Mouse (Mus musculus) heart, embryonic 15.5 days (tissue): ENCODE data around the gene Lsm7. TPM values are rescaled to one million over a fixed set of nuclear protein-coding genes. Genes with fewer than 3 reads are reported as not detected.
A peak's percentile ranks its signal among the peaks of the same experiment; 100 is the strongest.

ENCODE experiments used
- ATAC-seq: fragments of 200-750 bp; cut with Nextera tagmentation; replicated peaks from 2 replicates; pipeline ENCODE4 v1.8.0; 2017; ENCODE audit warnings: low read depth, moderate TSS enrichment; ENCODE audit not compliant: insufficient number of reproducible peaks, insufficient read depth, low FRiP score
- H3K27ac ChIP-seq: fragments of 300-500 bp; sonication (generic); 2 replicates; pipeline ENCODE4 v1.5.1; 2015; ENCODE audit warnings: mild to moderate bottlenecking, inconsistent platforms
- H3K27me3 ChIP-seq: fragments of 300-500 bp; sonication (generic); 2 replicates; pipeline ENCODE4 v1.6.1; 2015; ENCODE audit warnings: inconsistent platforms
- H3K36me3 ChIP-seq: fragments of 300-500 bp; sonication (generic); 2 replicates; pipeline ENCODE4 v1.6.1; 2015; ENCODE audit warnings: mild to moderate bottlenecking, inconsistent platforms
- H3K4me1 ChIP-seq: fragments of 300-500 bp; sonication (generic); replicated peaks from 2 replicates; pipeline ENCODE4 v1.6.1; 2015; ENCODE audit warnings: inconsistent platforms
- H3K4me2 ChIP-seq: fragments of 300-500 bp; sonication (generic); 2 replicates; pipeline ENCODE4 v1.6.1; 2015; ENCODE audit warnings: inconsistent platforms, mild to moderate bottlenecking, moderate library complexity
- H3K4me3 ChIP-seq: fragments of 300-500 bp; sonication (generic); 2 replicates; pipeline ENCODE4 v1.5.1; 2015; ENCODE audit warnings: mild to moderate bottlenecking, inconsistent platforms
- H3K9ac ChIP-seq: fragments of 300-500 bp; sonication (generic); 2 replicates; pipeline ENCODE4 v1.6.1; 2015; ENCODE audit warnings: mild to moderate bottlenecking, inconsistent platforms
- H3K9me3 ChIP-seq: fragments of 300-500 bp; sonication (generic); replicated peaks from 2 replicates; pipeline ENCODE4 v1.6.1; 2016; ENCODE audit warnings: inconsistent platforms
- WGBS: fragments of 180-500 bp; shearing (Covaris S2); methylation state at CpG from one replicate; pipeline ENCODE4 v1.1.7; 2015; ENCODE audit warnings: mixed read lengths; 5-methylcytosine and 5-hydroxymethylcytosine counted together
- polyA plus RNA-seq: library from polyadenylated mRNA; unstranded; fragments of >200 nt; fragmentation: Nextera tagmentation; extraction: Ambion mirVana; gene quantifications from 2 replicates; pipeline ENCODE4 v1.2.1, GENCODE M21; 2015

Lsm7 gene
- polyA plus RNA-seq: 153 and 154 TPM in 2 replicates

GRCm38 (mm10) chr10:80854913-80855748 is at the start of gene Lsm7, which contains the start of gene Sppl2b:
Lsm7 (minus strand) TSS chr10:80855209.
Sppl2b (plus strand) TSS chr10:80855275.
- H3K27me3 ChIP-seq: no peaks in the 10 kb centered on the region
- peak; percentile 85 for ATAC-seq
- peak within 1 kb of the TSS; percentile 76 for H3K4me3 ChIP-seq
- peaks cover 26% of the 10 kb centered on the region for H3K4me1 ChIP-seq
- H3K27ac ChIP-seq: peak within 1 kb of the TSS; percentile 42
- H3K9me3 ChIP-seq: no peaks in the 10 kb centered on the region
- peak within 1 kb of the TSS; percentile 85 for H3K9ac ChIP-seq
- H3K4me2 ChIP-seq: peak within 1 kb of the TSS; percentile 99
- under 1% methylated on average over 80 of the region's 81 CpGs for WGBS
- H3K36me3 ChIP-seq: peaks cover 21% of the 10 kb centered on the region

- Histone ChIP-seq H3K4me3 (no peak overlapping the region), H3K9ac (no peak overlapping the region), H3K27ac (no peak overlapping the region), H3K4me1 (peaks cover 14% of the 10 kb centered on the region), H3K27me3 (no peaks in the 10 kb centered on the region), H3K4me2 (no peak overlapping the region), H3K9me3 (no peaks in the 10 kb centered on the region), H3K36me3 (peaks cover 60% of the 10 kb centered on the region)
- 85% methylated on average over 11 of the region's 11 CpGs for WGBS
- ATAC-seq: no peak
These were observed 49.7 kb upstream of the Lsm7 start for GRCm38 (mm10) chr10:80904709-80905108.

- no peak for ATAC-seq
- WGBS: 73% methylated on average over 28 of the region's 28 CpGs
- Histone ChIP-seq H3K4me2 (no peak overlapping the region), H3K36me3 (peaks cover 55% of the 10 kb centered on the region), H3K27me3 (no peaks in the 10 kb centered on the region), H3K4me1 (peaks cover 19% of the 10 kb centered on the region), H3K27ac (0 out of 2 replicates have a peak overlapping the region, but pooled peaks have one; percentile 24), H3K9ac (no peak overlapping the region), H3K4me3 (no peak overlapping the region), H3K9me3 (no peaks in the 10 kb centered on the region)
These were observed 49.1 kb upstream of the Lsm7 start for GRCm38 (mm10) chr10:80904004-80904693.

GRCm38 (mm10) chr10:80903282-80903681 is 48.3 kb upstream of the Lsm7 start:
- ATAC-seq: no peak
- no peak overlapping the region for H3K4me3 ChIP-seq
- WGBS: 92% methylated on average over 10 of the region's 10 CpGs
- no peak overlapping the region for H3K27ac ChIP-seq
- H3K4me1 ChIP-seq: peaks cover 25% of the 10 kb centered on the region
- H3K9ac ChIP-seq: no peak overlapping the region
- H3K4me2 ChIP-seq: no peak overlapping the region
- no peaks in the 10 kb centered on the region for H3K27me3 ChIP-seq
- peaks cover 49% of the 10 kb centered on the region for H3K36me3 ChIP-seq
- no peaks in the 10 kb centered on the region for H3K9me3 ChIP-seq

- H3K4me1 ChIP-seq: peaks cover 31% of the 10 kb centered on the region
- no peaks in the 10 kb centered on the region for H3K9me3 ChIP-seq
- WGBS: 91% methylated on average over 9 of the region's 9 CpGs
- peaks cover 40% of the 10 kb centered on the region for H3K36me3 ChIP-seq
- no peak for ATAC-seq
- no peak overlapping the region for H3K4me3 ChIP-seq
- 0 out of 2 replicates have a peak, but pooled peaks cover 5% of the 10 kb centered on the region for H3K27me3 ChIP-seq
- no peak overlapping the region for H3K4me2 ChIP-seq
- H3K27ac ChIP-seq: no peak overlapping the region
- no peak overlapping the region for H3K9ac ChIP-seq
These were observed 47.4 kb upstream of the Lsm7 start for GRCm38 (mm10) chr10:80902273-80902940.

- H3K4me1 ChIP-seq: peaks cover 31% of the 10 kb centered on the region
- WGBS: 87% methylated on average over 19 of the region's 19 CpGs
- H3K4me3 ChIP-seq: peak overlapping the region; percentile 98
- no peaks in the 10 kb centered on the region for H3K9me3 ChIP-seq
- 0 out of 2 replicates have a peak, but pooled peaks cover 5% of the 10 kb centered on the region for H3K27me3 ChIP-seq
- H3K36me3 ChIP-seq: peaks cover 37% of the 10 kb centered on the region
- H3K27ac ChIP-seq: peak overlapping the region; percentile 65
- no peak for ATAC-seq
- H3K4me2 ChIP-seq: peak overlapping the region; percentile 96
- peak overlapping the region; percentile 38; the same call in 1 of the 2 replicates for H3K9ac ChIP-seq
These were observed 46.6 kb upstream of the Lsm7 start for GRCm38 (mm10) chr10:80901409-80902272.

GRCm38 (mm10) chr10:80900318-80901247 is 45.6 kb upstream of the Lsm7 start, which contains the start of gene Timm13:
Timm13 (minus strand) TSS chr10:80900969.
- Histone ChIP-seq H3K36me3 (peaks cover 30% of the 10 kb centered on the region), H3K4me1 (peaks cover 31% of the 10 kb centered on the region), H3K9me3 (no peaks in the 10 kb centered on the region), H3K9ac (peak within 1 kb of the TSS; percentile 95), H3K4me3 (peak within 1 kb of the TSS; percentile 98), H3K4me2 (peak within 1 kb of the TSS; percentile 96), H3K27ac (peak within 1 kb of the TSS; percentile 89), H3K27me3 (0 out of 2 replicates have a peak, but pooled peaks cover 5% of the 10 kb centered on the region)
- ATAC-seq: peak; percentile 96
- under 1% methylated on average over 72 of the region's 72 CpGs for WGBS

- Histone ChIP-seq H3K4me2 (peak overlapping the region; percentile 96), H3K27ac (peak overlapping the region; percentile 89; the same call in 1 of the 2 replicates), H3K4me3 (peak overlapping the region; percentile 98), H3K9ac (peak overlapping the region; percentile 95), H3K9me3 (no peaks in the 10 kb centered on the region), H3K27me3 (0 out of 2 replicates have a peak, but pooled peaks cover 5% of the 10 kb centered on the region), H3K36me3 (peaks cover 24% of the 10 kb centered on the region), H3K4me1 (peaks cover 31% of the 10 kb centered on the region)
- WGBS: 15% methylated on average over 25 of the region's 25 CpGs
- no peak for ATAC-seq
These were observed 44.7 kb upstream of the Lsm7 start for GRCm38 (mm10) chr10:80899591-80900317.

- Histone ChIP-seq H3K9ac (no peak overlapping the region), H3K4me2 (no peak overlapping the region), H3K9me3 (no peaks in the 10 kb centered on the region), H3K36me3 (peaks cover 20% of the 10 kb centered on the region), H3K27ac (no peak overlapping the region), H3K4me1 (peaks cover 28% of the 10 kb centered on the region), H3K27me3 (0 out of 2 replicates have a peak, but pooled peaks cover 5% of the 10 kb centered on the region), H3K4me3 (no peak overlapping the region)
- ATAC-seq: no peak
- WGBS: 87% methylated on average over 8 of the region's 8 CpGs
These were observed 44.1 kb upstream of the Lsm7 start for GRCm38 (mm10) chr10:80899074-80899473.
